Mouse (Mus musculus): ENCODE measurements at regions not wholly inside any gene's neighbourhood (a gene's known extent, or its start where the extent isn't known, plus 50 kb on each side); places are given as distances from the start of the nearest gene placed in this dataset.
A peak's percentile ranks its signal among the peaks of the same experiment; 100 is the strongest.

DNA sequence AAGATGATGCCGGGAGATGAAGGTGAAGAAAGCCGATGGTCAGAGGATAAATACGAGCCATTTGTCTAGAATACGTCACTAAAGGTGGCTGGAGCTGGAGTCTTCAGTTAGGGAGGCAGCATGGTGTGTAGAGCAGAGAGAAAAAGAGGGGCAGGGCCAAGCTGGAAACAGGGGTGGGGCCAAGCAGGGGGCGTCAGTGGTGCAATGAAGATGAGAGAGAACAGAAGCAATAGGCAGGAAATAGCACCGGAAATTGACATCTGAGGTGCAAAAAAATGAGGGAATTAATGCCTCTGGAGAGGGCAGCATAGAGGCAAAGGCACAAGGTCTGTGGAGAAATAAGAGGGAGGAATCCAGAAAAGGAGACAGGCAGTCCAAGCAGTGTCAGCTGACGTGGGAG lies 165.4 kb downstream of the Zfp36l2 start:
- DNase-seq = no peak

DNA sequence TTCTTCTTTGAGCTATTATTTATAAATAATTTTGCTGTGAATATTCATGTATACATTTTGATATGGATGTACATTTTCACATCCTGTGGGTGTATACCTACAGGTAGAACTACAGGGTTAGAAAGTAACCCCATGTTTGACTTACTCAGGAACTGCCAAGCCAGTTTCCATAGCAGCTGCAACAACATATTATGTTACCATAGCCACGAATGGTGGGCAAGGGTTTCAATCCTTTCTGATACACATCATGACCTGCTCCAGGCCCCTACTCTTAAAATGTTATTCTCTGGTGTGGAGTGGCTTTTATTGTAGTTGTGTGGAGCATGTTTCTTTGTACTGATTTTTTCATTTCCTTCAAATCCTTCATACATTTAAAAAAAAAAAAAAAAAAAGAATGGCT lies 168.9 kb downstream of the Zfp36l2 start:
- DNase-seq = no peak

DNA sequence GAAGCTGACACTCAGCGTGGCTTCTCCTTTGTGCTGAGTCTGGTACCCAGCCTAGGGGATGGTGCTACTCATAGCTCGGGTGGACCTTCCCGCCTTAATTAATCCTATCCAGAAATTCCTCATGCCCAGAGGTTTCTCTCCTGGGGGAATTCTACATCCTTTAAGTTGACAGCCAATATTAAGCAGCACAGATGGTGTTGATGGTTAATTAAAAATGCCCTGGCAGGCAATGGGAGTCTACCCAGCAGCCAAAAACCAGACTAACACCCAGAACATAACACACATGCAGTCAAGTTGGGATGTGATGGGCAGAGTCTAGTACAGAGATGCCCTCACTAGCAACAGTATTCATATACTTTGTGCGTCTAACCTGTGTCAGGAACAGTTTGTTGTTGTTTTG lies 169.9 kb downstream of the Zfp36l2 start:
- DNase-seq = no peak

DNA sequence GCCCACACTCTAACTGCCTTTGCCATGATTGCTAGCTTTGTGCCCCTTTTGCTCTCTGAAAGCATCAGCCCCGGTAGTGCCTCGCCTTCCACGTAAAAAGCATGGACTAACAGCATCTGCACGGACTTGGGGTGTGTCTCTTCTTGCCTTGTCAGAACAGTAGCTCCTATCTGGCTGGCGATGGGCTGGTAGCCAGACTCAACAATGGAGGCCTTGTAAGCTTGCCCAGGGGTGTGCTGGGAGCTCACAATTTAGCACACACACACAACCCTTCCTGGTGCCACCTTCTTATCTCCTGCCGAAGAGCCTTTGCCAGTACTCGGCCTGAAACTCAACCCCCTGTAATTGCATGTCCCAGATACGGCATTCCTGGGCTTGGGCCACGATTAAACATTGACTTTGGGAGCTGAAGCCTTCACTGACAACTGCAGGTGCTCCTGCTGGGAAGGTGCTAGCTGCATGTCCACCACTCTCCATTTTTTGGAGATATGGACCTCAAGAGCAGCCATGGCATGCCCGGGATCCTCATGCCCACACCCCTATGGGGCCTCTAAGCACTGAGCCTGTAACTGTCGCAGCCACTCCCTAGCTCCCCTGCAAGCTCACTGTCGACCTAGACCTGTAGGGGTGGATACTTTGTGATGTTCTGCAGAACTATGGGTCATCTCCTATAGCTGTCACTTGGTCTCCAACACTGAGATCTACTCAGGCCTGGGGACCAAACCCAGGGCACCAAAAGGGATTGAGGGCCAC lies 166.7 kb upstream of the Haao start:
- peak in 1 of 2 experiments; percentile 38 for DNase-seq

DNA sequence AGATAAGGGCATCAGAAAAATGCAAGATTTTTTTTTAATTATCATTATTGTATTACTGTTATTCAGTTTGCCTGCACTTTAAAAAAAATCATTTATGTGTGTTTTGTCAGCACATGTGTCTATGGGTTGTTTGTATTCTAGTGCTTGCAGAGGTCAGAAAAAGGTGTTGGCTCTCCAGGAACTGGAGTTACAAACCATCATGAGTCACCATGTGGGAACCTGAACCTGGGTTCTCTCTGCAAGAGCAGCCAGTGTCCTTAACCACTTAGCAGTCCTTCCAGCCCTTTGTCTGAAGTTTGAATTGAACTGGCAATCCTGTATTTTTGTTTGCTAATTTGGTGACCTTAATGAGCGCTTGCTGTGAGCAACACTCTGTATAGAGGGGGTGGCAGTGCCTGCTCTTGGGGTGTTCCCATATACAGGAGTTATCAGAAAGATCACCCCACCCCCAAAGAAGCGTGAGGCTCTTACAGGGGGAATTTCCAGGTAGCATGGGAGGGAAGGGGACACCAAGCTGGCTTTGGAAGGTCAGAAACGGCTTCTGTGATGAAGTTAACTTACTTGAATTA lies 162.8 kb upstream of the Haao start:
- no peak for DNase-seq

DNA sequence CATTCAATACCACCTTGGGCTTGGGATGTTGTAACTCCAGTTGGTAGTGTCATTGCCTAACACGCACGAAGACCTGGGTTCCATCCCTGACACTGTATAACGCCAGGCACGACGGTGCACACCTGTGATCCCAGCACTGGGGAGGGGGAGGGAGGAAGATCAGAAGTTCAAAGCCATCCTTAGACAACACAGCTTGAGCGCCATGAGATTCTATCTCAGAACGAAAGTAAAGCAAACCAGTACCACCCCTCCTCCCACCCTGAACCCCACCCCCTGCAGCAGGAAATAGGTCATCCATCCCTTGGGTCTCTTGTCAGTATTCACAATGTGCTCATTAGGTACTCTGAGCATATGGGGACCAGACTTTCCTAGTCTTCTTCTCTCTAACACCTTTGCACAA lies 162.2 kb upstream of the Haao start:
- DNase-seq = no peak

DNA sequence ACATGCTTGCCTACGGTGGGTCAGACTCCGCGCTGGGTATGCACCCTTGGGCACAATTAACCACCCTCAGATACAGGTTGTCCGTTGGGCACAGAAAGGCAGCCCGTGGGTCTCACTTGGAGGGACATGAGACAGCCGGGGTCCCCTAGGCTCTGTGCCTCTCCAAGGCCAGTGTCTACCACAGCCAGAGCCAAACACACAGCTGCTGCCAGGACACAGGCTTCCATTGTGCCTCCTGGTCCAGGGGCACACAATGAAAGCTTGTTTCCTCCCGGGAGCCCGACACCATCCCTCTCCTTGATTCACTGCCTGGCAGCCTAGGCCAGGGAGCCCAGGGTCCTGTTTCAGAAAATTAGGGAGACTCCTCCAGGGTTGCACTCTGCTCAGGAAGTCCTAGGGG lies 161.4 kb upstream of the Haao start:
- no peak for DNase-seq

DNA sequence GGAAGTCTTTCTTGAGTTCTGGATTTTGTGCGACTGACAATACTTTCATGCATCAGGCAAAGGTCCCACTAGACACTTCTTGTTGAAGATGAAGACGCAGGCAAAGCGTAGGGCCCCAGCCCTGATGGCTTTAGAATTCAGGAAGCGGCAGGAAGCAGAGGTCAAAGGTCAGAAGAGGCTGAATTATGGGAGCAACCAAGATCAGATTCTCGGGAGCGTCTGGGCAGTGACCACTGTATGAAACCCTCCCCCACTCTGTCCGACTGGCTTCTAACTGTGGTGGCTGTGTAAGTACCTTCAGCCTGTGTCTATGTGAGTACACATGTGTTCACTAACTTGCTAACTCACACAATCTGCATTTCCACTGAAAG lies 160.9 kb upstream of the Haao start:
- DNase-seq = no peak

DNA sequence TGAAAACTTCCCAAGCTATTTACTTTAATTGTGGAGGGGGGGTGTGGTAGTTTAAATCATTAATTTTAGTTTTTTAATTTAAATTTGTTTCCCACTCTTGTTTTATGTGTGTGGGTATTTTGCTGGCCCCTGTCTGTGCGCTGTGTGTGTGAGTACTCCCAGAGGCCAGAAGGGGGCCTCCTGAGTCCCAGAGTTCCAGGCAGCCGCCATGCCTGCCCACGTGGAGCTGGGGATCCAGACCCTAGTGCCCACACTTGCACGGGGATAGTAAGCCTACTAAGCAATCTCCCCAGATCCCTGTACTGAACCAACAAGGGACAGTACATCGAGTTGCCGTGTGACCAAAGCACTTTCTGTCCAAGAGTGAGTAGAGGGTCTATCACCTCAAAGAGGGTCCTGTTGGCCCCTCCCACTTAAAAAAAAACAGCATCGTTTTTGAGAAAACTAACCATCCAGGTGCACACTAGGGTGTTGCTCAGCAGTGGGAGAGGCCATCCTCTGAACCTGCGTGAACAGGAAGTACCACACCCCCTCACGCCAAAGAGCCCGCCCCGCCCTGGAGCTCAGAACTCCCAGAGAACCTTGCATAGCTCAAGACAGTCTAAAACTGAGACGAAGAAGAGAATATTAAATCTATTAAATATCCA lies 160.4 kb upstream of the Haao start:
- DNase-seq = no peak

DNA sequence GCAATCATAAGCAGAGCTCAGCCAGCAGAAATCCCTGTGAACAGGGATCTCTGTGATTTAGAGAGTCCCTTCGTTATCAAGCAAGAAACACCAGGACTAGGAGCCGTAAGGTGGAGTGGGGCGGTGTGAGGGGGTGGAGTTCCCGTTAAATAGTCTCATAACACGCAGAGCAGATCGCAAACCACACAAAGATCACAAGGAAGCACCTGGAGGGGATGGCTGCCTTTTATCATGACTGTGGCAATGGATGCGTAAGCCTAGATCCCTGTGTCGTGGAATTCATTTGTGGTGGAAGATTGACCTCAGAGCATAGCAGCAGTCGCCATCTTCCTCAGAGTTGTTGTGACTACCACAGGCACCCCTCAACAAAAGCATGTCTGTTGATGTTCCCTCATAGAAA lies 159.0 kb upstream of the Haao start:
- no peak for DNase-seq

DNA sequence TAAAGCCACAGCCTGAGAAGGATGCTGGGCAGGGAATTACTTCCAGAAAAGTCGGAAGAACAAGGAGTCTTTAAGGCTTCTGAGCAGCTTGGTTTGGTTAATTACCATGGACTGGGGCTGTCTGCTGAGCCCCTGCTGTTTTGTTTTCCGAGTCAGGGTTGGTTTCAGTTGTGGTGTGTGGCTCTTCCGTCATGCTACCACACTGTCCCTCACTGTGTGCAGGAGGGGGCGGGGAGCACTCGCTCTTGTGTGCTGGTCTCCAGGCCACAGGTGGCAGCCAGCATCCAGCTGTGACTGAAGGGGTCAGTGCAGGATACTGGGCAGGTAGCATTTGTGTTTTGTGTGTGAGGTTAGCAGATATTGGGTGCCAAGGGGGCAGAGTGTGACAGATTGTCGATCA lies 156.5 kb upstream of the Haao start:
- no peak for DNase-seq

DNA sequence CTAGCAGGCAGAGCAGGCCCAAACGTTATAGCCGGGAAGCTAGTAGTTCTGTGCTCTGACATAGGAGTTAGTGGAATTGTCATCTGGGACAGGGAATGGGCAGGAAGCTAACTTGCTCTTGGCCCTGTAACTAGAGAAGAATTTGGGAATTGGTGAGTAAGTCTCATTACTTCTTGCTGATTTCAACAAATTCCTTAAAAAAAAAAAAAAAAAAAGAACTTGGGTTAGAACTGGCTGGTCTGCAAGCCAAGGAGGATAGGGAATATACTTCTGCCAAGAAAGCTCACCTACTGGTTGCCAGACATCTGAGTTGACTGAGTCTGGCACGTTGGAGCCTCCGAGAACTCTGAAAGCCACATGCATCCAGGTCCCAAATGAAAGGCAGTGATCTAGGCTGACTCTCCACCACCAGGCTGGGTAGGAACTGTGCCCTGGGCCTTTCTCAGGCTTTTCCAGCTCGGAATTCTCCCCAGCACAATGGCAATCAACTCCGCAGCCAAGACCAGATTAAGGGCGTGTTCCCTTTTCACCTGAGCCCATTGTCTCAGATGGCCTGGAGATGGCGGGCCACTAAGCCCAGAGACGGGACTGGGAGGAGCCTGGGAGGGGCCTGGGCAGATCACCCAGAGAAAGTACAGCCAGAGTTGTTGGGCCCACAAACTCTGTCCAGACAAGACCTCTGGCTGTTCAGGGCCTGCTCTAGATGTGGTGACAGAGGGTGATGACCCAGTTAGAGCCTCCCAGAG lies 155.9 kb upstream of the Haao start:
- DNase-seq = no peak

DNA sequence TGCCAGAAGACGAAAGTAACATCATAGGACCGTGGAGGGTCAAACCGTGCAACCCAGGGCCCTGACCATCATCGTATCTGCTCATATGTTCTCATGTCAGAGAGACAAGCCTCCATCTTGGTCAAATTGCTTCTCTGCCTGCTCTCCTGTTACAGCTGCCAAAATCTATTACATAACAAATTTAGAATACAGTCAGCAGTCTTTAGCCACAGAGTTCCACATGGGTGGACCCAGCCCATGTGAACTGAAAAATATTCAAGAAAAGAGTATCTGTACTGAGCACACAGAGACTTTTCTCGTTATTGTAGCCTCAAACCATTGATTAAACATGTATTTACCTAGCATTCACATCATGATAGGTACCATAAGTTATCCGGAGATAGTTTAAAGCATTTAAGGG lies 155.2 kb upstream of the Haao start:
- DNase-seq = no peak

DNA sequence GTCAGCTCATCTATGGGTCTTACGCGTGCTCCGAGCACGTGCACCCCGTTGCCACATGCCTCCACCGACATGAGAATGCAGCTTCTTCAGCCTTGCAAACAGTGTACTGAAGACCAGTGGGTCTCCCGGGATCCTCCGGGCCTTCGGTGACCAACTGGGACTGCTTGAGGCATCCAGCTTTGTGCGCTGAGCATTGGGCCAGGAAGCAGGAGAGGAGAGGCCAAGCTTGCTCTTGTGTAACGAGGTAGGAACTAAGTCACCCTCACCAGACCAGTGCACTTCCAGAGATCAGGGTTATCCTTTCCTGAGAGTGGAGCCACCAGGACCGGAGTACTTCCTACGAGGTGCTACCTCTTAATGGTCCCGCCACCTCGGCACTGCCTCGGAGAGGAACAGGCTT lies 154.6 kb upstream of the Haao start:
- no peak for DNase-seq

DNA sequence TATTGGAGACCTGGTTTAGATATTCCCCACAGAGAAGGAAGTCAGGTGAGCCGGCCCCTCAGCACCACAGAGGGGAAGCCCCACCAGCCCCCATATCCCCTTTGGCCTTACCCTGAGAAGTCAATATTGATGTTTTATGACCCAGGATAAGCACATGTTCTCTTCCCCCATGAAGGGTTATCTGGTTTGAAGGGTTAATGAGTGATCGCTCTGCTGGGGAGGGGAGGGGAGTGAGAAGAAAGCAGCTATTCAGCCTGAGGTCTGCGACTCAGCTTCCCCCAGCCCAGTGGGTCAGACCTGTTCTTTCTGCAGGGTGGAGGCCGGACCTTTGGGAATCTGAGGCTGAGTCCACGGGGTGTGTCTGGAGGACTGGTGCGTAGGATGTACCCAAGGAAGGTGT lies 152.4 kb upstream of the Haao start:
- no peak for DNase-seq

DNA sequence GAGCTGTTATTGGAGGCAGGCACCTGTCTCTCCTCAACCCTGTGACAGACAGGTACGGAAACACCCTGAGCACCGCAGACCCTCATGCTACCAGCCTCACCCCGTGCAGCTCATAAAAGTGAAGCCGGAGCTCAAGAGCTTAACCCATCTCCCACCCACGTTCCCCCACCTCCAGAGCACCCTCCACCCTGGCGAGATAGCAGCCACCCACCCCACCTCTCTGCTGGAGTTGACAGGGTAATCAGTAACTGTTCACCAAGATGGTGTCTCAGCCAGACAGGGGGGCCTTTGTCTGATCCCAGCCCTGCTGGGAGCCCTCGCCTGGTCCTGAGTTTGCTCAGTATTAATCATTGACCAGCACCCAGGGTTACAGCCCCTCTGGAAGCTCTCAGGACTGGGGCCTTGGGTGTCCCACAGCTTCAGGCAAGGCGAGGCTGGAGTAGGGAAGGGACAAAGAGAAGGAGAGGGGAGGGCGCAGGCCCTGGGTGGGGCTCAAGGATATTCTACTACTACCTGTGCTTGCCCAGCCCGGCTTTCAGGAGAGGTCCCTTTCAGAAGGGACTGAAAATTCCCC lies 151.3 kb upstream of the Haao start:
- DNase-seq = no peak

DNA sequence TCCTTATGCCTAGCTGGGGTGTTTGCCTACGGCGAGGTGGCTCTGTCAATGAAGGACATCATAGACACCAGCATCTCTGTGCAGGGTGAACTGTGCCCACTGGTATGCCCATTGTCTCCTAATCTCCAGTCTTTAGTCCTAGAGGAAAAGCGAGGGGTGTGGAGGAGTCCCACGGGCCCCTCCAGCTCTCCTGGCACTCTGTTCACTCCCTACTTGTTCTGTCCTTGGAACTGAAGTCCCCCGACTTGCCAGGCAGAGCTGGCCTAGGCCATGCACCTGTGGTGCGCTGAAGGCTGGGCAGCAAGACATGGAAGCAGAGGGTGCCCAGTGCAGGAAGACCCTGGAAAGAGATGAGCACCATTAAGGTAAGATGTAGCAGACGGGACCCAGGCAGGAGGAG lies 150.6 kb upstream of the Haao start:
- no peak for DNase-seq

DNA sequence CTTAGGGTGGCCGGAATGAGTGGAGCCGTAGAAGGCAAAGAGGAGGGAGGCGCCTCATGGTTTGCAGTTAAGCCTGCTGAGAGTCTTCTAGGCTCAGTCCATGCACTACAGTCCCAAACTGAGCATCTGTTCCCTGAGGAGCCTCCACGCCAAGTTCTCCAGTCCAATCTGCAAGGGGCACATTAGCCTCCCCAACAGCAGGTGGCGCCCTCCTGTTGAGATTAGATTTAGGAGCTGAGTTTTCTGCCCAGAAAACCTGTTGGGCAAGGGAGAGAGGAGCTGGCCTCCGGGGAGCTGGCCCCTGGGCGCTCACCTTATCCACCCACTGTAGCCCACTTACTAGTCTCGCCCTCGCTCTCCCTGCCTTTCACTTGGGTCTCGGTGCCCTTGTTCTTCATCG lies 150.0 kb upstream of the Haao start:
- peak; percentile 65 to 89 for DNase-seq

DNA sequence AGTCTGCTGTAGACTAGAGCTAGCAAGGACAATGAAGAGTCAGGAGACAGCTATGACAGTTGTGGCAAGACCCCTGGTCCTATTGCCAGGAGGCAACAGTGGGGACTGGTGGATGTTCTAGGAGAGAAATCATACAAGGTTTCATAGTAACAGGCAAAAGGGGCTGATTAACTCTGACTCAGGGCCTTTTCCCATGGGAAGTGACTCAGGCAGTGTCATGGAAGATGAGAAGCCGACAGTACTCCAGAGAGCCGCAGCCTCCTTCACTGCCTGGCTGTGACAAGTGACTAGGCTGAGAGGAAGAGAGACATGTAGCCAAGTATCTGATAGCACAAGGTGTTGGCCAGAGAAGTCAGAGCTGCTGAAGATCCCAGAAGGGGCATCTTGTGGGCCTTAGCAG lies 145.3 kb upstream of the Haao start:
- no peak for DNase-seq

DNA sequence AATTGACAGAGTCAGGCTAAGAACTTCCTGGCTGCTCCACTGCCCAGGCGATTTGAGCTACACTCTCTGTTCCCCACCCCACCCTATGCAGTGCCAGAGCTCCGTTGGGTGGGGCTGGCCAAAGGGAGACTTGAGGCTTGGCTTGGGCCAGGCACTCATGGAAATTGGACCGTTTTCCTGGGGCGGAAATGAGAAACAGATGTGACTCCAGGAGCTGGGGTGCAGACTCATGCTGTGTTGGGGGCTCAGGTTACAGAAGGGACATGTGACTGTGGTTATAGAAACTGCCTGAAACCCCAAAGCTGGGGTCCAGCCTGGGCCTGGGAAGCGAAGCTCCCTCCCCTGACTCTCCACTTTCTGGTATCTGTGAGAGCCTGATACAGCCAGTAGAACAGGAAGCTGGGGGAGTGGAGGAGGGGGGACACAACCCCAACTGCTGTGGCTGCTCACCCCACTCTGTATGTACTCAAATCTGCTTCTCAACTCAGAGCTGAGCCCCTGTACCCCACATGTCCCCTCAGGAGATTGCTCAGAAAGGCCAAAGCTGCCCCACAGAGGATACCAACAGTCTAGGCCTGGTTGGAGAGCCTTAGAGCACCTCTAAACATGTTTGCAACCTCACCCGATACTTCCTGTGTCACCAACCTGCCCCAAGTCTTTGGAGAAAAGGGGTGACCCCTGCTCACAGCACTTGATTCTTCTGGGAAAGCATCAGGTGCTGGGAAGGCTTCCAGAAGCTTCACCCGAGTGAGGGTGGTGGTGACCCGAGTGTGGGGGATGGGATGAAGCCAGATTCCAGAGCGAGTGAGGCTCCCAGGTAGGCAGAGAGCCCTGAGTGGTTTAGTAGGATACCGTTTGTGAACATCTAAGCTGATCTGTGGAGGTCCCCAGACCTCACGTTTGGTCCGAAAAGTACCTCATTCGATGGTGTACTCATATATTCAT lies 142.9 kb upstream of the Haao start:
- DNase-seq = peak; percentile 72 to 78

DNA sequence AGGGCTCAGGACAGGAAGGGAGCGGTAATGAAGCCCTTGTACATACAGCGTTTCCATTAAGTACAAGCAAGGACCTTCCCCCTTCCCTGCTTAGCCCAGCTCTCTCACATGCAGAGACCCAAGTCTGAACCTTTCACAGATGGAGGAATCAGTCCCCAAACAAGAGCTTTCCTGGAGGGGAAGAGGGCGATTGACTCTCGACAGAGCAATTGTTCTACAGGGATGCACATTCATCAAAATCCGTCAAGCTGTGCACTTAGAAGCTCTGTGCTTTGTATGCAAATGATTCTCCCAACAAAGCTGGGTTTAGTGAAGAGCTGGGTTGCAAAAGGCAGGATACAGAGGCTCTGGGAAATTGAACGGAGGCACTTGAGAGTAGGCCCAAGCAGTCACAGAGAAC lies 141.1 kb upstream of the Haao start:
- no peak for DNase-seq

DNA sequence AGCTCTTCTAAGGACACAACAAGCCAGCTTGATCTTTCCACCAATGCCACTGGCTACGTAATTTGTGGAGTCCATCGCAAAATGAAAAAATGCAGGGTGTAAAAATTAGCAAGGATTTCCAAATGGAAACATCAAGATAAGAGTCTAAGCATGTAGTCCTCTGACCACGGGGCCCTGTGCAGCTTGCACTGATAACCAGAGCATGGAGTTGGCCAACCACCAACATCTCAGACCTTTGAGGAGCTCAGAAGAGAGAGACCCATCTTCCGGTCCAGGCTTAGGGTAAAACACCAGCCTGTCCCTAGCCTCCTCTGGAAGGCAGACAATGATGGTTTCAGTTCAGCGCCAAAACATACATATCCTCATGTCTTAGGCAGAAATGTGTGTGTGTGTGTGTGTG lies 140.4 kb upstream of the Haao start:
- DNase-seq = no peak

Measured in kidney, postnatal 36 days (tissue).